Mouse (Mus musculus) layer of hippocampus, postnatal 36 days (tissue): ENCODE measurements around the gene Got1. TPM values are rescaled to one million over a fixed set of nuclear protein-coding genes. Genes with fewer than 3 reads are reported as not detected.

Experiments used
- DNase-seq, 2 experiments: peaks; one replicate each; pipeline ENCODE4 v3.0.0; 2022
- total RNA-seq, 2 experiments: library from RNA; stranded (reverse); gene quantifications; 2 replicates each; pipeline ENCODE4 v1.2.3; 2021

Got1 gene
- total RNA-seq, 2 experiments from 2014 or later = 308 to 355 TPM

DNA sequence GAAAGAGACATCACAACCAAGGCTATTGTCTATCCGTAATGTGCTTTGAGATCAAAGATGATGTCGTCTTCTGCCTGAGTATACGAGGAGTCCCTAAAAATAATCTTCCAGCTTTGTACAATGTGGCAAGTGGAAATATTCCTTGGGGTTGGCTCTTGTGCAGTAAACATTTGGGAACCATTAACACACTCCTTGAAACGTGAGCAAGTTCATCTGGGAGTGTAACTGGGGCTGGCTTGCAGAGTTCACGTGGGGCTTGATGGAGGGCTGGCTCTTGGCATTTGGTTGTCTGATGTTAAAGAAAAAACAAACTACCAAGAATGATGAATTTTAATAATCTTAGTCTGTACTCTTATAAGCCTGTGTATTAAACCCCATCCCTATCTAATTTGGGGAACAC, 45.0 kb downstream of the Got1 start:
- DNase-seq = no peak

DNA sequence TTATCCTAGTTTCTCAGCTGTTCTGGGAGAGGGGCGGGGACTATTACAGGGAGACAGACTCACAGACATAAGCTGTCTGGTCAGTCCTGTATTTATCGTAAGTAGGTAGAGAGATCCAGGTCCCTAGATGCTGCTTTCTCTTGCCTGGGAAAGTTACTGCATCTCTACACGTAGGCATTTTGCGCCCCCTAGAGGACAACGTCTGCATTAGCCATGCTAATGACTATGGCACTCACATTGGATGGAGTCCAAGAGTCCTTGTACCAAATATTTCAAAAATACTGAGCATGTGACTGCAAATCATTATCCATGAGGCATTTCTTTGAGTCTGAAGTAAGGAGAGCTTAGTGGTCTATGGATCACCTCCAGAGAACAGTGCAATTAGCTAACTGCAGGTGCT, 45.5 kb downstream of the Got1 start:
- peak; percentile 54 to 55 for DNase-seq

DNA sequence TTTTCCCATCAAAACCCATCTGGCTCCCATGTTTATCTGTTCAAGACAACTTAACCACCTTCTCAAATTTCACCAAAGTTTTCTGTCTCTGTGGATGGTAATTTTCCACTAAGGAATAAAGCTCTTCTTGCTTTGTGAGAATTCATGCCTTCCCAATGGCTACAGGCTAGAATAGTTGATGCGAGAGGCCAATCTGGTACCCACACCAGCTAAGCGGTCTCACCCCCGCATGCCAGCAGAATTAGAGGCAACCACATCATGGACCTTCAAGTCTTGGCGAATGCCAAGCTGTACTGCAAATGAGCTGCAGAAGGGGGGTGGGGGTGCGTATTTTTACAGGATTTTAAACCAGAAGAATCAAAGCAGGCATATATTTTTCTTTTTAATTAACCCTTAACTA, 47.0 kb downstream of the Got1 start:
- DNase-seq = no peak

DNA sequence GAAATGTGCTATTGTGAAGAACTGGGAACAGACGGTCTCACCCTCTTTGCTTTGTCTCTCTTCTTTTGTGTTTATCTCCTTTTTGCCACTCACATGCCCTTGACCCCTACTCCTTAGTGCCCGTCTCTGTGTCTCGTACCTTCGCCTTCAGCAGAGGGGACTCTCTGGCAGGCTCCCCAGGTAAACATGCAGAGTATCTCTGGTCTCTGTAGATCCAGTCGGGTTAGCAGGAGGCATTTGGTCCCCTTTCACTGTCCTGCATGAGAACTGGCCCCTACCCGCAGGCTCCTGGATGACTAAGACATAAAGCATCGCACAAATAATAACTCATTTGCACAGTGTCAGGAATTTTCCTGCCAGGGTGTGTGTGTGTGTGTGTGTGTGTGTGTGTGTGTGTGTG, 48.3 kb downstream of the Got1 start:
- no peak for DNase-seq

DNA sequence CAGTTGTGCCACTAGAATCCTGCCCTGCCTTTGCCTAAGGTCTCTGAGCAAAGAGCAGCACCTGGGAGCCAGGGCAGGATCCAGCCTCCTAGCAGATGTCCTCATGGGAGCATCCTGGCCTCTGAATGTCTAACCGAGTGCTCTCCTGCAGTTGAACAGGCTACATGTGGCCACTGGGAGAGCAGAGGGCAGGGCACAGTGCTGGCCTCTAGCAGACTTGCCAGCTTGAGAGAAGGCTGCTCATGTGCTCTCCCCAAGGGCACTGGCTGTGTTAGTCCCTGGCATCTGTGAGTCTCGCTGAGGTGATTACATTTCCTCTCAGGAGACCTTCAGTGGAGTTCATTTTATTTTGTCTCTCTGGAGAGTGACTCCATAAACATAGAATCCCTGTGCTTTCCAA, 48.8 kb downstream of the Got1 start:
- DNase-seq = no peak

DNA sequence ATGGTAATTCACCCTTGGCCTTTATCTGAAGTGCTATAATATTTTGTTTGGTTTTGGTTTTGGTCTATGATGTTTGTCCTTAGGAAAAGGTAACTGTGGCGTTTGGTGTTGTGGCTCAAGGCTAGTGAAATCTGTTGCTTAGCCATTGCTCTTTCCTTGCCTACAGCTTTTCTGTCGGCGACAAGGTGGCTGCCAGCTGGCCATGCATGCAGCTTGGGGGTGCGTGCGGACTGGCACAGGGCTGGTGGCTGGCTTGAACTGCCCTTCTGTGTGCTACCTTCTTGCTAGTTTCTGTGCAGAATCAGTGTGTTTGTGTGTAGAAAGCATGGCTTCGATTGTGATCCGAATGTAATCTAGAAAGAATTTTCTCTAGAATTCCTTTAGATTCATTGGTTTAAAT, 51.6 kb downstream of the Got1 start:
- no peak for DNase-seq

DNA sequence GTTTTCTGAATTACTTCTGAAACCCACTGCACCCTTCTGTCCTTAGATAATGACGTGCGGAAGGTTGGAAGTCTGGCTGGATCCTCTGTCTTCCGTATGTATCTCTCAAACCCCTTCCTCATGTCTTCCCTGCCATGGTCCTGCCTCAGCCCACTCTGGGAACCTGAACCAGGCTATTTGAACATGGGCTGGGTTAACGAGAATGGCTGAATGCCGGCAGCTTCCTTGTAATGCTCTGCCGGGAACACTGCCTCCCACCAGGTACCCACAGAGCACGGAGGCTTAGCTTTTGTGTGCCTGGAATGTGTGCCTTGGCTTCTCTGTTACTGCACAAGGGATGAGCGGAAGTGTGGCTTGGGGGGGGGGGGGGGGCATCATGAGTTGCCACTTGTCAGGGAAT, 52.1 kb downstream of the Got1 start:
- DNase-seq = no peak

DNA sequence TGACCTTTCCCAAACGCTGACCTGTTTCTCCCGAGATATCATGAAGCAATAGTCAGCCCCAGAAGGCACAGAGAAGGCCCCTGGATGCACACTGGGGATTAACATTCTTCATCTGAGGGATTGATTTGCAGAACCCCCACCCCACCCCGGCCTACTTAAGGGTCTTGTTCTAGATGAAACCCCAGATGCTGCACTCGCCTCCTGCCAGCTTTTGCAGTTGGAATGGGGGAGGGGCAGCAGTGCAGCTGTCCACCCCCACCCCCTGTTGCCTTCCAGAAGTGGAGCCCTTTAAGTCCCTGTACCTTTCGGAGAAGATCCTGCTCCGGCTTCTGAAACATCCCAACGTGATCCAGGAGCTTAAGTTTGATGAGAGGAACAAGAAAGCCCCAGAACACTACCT, 55.1 kb downstream of the Got1 start:
- DNase-seq = no peak

DNA sequence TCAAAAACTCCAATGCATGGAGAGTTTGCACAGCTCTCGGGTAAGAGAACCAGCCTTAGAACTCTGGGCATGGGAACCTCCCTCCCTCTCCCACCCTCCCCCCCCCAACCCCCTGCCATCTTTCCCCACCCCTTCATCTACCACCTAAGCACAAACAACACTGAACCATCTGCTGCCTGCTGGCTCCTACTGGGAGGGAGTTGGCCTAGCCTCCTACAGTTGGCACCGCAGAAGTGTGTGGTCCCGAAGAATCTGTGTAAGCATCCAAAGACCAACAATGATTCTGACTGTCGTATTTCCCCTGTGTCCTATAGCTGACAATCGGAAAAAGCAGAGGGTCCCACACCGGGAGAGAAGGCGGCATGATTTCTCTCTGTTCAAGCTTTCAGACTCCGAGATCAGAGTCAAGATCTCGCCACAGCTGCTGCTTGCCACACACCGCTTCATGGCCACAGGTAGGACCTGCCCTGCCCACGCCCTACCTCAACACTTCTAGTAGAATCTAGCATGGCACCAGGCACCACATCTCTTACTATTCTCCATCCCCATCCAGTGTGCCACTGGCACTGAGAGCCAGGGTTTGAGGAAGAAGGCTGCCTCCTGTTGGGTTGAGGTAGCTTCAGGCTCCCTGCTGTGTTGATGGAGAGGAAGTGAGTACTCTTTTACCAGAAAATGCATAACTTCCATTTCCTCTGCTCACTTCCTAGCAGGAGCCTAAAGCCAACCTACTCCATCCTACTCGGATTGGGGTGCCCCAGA, 56.3 kb downstream of the Got1 start:
- peak; percentile 44 to 54 for DNase-seq

DNA sequence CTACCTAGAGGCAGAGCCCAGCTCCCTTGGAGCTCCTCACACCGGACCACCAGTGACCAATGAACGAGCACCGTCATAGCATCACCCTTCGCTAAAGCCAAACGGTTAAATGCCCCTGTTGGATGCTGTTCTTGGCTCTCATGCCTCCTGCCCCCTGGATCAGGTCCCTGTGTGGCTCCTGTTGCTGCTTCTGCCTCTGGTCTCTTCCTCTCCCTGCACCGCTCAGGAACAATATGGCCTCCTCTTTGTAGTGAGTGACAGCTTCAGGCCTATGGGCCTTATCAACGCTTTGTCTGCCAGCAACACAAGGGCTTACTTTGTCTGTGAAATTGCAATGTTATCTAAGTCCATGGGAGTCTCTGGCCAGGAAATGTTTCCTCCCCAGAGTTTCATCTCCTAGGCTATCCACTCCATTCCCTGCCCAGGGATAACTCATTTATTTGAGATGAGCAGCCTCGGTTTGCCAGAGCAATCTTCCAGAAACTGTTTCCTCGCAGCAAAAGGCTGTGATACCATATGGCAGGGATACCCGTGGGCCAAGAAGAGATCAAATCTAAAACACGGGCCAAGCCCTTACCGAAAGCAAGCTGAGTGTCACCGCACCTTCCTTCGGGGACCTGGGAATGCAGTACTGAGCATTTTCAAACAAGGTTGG, 58.7 kb downstream of the Got1 start:
- DNase-seq = no peak

DNA sequence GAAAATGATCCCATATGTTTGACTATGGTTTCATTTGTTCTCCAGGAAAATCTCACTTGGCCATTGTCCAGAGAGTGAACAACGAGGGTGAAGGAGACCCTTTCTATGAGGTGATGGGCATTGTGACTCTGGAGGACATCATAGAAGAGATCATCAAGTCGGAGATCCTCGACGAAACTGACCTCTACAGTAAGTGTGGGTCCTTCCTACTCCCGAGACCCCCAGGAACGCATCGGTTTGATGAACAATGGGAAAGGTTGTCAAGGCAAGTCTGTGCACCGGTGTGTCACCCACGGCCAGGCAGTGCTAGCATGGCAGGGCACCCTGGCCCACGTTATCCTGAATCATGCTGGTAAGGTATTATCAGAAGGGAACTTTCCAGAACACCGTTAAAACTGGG, 59.3 kb downstream of the Got1 start:
- no peak for DNase-seq

DNA sequence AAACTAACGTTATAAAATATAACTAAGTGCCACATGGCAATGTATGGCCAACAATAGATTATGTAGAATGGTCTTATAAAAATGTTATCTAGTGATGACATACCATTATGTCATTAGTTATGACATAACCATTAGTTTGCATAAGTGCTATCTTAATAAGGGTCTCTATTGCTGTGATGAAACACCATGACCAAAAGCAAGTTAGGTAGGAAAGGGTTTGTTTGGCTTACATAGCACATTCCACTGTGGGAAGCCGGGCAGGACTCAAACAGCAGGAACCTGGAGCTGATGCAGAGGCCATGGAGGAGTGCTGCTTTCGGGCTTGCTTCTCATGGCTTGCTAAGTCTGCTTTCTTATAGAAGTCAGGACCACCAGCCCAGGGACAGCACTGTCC, 60.1 kb downstream of the Got1 start:
- no peak for DNase-seq

DNA sequence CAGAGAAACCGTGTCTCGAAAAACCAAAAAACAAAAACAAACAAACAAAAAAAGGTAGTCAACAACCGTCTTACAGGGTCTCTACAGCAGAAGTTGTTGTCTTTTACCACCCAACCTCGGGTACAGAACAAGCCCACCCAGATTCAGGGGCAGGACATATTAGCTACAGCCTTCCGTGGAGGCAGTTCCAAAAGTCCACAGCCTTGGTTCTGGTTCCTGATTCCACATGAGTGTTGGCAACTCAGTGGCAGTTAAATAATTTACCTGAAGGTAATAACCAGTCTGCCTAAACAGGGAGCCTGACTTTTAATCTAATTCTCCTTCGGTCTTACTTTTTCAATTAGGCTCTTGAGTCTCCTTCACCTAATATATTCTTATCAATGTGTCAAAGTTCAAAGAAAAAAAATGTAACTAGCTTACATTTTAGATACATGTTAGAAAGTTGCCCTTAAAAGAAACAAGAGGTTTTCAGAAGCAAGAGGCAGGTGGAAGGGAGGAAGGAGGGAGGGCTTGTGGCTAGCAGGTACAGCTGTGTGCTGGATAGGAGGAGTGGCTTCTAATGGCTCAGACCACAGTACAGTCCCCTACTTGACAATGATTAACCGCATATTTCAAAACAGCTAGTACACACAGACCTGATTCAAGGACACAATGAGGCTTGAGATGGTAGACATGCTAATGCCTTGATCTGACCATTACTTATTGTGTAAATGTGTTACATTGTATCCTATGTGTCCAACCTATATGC, 60.7 kb downstream of the Got1 start:
- no peak for DNase-seq

DNA sequence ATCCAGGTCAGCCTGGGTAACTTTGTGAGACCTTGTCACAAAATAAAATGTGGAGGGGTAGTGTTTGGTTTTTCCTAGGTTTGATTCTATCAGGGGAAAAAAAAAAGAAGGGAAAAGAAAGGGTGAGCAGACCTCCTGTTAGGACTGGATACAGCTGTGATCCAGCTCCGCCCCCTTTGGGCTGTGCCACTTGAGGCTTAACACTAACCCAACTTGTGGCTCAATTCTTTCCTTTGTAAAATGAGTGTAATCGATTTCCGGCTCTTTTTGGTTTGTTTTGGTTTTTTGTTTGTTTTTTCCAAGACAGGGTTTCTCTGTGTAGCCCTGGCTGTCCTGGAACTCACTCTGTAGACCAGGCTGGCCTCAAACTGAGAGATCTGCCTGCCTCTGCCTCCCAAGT, 62.3 kb downstream of the Got1 start:
- DNase-seq = no peak

DNA sequence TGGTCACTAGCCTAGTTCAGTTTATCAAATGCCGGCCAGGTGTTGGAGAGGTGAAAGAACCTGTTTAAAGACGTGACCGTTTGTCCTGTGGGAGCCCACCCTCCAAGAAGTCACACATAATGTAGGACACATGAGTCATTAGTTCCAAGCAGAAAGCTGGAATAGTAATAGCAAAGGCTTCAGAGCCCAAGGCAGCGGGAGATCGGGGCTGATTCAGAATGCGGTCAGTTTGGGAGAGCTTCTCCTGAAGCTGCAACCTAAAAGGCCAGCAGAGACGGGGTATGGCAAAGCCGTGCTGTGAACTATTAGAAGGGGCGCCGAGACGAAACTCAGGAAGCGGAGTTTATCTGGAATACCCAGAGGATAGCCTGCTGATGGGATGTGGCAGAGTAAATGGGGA, 63.9 kb downstream of the Got1 start:
- DNase-seq = no peak

DNA sequence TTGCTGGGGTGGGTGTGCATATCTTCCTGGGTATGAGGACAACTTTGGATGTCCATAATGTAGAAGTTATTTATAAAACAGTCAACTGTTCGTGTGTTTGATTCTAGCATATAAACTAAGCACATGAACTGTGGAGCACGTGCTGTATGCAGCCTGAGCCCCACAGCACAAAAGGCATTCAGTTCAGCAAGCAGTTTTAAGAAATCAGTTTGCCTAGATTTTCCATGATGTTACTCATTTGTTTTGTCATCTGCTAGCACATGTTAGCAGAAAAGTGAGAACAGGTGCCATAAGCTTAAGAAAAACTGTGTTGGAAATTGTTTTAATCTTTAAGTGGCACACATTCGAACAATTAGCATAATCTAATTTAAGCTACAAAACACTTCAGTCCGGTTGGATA, 64.5 kb downstream of the Got1 start:
- no peak for DNase-seq

DNA sequence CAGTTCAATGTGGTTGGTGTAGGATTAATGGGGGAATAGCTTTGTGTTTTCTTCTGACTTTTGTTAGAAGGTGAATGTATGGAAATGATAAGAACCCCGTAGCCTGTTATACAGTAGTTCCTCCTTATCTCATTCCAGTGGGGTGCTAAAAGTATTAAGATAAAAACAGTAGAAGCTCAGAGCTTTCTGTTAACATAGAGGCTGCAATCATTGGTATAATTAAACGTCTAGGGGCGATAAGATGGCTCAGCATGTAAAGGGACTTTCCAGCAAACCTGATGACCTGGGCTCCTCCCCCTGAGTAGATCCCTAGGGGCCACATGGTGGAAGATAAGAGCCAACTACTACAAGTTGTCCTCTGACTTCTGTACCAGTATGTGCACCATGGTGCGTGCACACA, 71.4 kb downstream of the Got1 start:
- no peak for DNase-seq

DNA sequence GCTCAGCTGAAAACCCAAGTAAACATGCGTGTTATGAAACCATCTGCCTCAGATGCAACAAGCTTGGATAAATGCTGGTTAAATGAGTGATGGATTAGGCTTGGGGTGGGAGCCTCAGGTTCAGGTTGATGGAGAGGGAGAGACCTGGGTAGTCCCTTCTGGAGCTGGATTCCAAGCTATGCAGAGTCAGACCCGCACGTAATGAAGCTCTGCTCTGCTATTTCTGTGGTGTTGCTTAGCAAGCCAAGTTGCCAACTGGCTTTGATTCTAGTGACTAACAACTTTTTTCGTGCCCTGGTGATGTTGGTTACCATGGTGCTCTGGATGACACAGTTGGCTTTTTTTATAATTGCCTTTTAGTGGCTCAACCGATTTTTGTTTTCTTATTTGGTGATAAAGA, 72.2 kb downstream of the Got1 start:
- DNase-seq = peak; percentile 58 to 62

DNA sequence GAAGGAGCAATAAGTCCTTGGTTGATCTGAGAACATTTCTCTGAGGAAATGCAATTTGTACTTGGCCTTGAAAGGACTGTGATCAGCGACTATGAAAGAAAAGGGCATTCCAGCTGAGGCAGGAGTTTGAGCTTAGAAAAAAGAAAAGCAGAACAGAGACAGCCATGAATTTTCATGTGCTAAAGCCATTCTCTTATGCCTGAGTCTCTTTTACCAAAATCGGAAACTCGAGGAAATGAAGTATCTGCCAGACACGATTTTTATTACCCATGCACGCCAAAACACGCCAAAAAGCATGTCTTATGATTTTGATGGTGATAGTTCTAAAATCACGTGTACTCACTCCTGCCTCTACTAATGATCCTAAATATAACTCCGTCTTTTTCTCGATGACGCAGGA, 72.8 kb downstream of the Got1 start:
- DNase-seq = no peak
